Mouse (Mus musculus) heart, embryonic 13.5 days (tissue): ENCODE measurements around the gene Tle2. TPM values are rescaled to one million over a fixed set of nuclear protein-coding genes. Genes with fewer than 3 reads are reported as not detected.

Experiments
- ATAC-seq: fragments of 200-750 bp; cut with Nextera tagmentation; 2 replicates; pipeline ENCODE4 v1.8.0; 2017; ENCODE audit warnings: moderate TSS enrichment; ENCODE audit not compliant: insufficient number of reproducible peaks, low FRiP score, low TSS enrichment; ENCODE audit errors: extremely low read depth
- H3K27ac ChIP-seq: fragments of 300-500 bp; sonication (generic); replicated peaks from 2 replicates; pipeline ENCODE4 v1.5.1; 2015; ENCODE audit warnings: moderate library complexity, mild to moderate bottlenecking, inconsistent platforms
- H3K27me3 ChIP-seq: fragments of 300-500 bp; sonication (generic); replicated peaks from 2 replicates; pipeline ENCODE4 v1.6.1; 2015; ENCODE audit warnings: mild to moderate bottlenecking, inconsistent platforms
- H3K36me3 ChIP-seq: fragments of 300-500 bp; sonication (generic); 2 replicates; pipeline ENCODE4 v1.6.1; 2015; ENCODE audit warnings: mild to moderate bottlenecking, inconsistent platforms
- H3K4me1 ChIP-seq: fragments of 300-500 bp; sonication (generic); 2 replicates; pipeline ENCODE4 v1.6.1; 2015; ENCODE audit warnings: inconsistent platforms
- H3K4me2 ChIP-seq: fragments of 300-500 bp; sonication (generic); 2 replicates; pipeline ENCODE4 v1.6.1; 2015; ENCODE audit warnings: inconsistent platforms, mild to moderate bottlenecking, moderate library complexity
- H3K4me3 ChIP-seq: fragments of 300-500 bp; sonication (generic); 2 replicates; pipeline ENCODE4 v1.5.1; 2015; ENCODE audit warnings: moderate library complexity, mild to moderate bottlenecking, inconsistent platforms
- H3K9ac ChIP-seq: fragments of 300-500 bp; sonication (generic); 2 replicates; pipeline ENCODE4 v1.6.1; 2015; ENCODE audit warnings: inconsistent platforms, mild to moderate bottlenecking, moderate library complexity
- H3K9me3 ChIP-seq: fragments of 300-500 bp; sonication (generic); 2 replicates; pipeline ENCODE4 v1.6.1; 2016; ENCODE audit warnings: inconsistent platforms
- WGBS: fragments of 180-500 bp; shearing (Covaris S2); methylation state at CpG from one replicate; pipeline ENCODE4 v1.1.7; 2015; ENCODE audit warnings: mixed read lengths; 5-methylcytosine and 5-hydroxymethylcytosine counted together
- polyA plus RNA-seq: library from polyadenylated mRNA; unstranded; fragments of >200 nt; fragmentation: Nextera tagmentation; extraction: Ambion mirVana; gene quantifications from 2 replicates; pipeline ENCODE4 v1.2.1, GENCODE M21; 2015

The Tle2 gene
- polyA plus RNA-seq = 23.4 and 26.4 TPM in 2 replicates

- 19% methylated on average over 10 of the region's 10 CpGs for WGBS
- H3K4me3 ChIP-seq = peak within 1 kb of the TSS; percentile 77
- ATAC-seq = no peak
- H3K27me3 ChIP-seq = peaks cover 29% of the 10 kb centered on the region
- H3K9ac ChIP-seq = peak within 1 kb of the TSS; percentile 90
- peaks cover 55% of the 10 kb centered on the region for H3K4me1 ChIP-seq
- no peaks in the 10 kb centered on the region for H3K9me3 ChIP-seq
- H3K4me2 ChIP-seq = peak within 1 kb of the TSS; percentile 91
- H3K36me3 ChIP-seq = no peaks in the 10 kb centered on the region; the same call in 1 of the 2 replicates
- peak within 1 kb of the TSS; percentile 66; the same call in 1 of the 2 replicates for H3K27ac ChIP-seq
Observed at GRCm38 (mm10) chr10:81574081-81575056, at the start of gene Tle2. Gene Tle2, plus strand, starts transcription at chr10:81574561.

GRCm38 (mm10) chr10:81525017-81525694, 49.2 kb upstream of the Tle2 start:
- Histone ChIP-seq H3K27me3 (no peaks in the 10 kb centered on the region; the same call in 1 of the 2 replicates), H3K4me2 (no peak overlapping the region), H3K9me3 (no peaks in the 10 kb centered on the region), H3K36me3 (peaks cover 15% of the 10 kb centered on the region), H3K4me1 (peaks cover 19% of the 10 kb centered on the region), H3K4me3 (no peak overlapping the region), H3K9ac (no peak overlapping the region), H3K27ac (0 out of 2 replicates have a peak overlapping the region, but pooled peaks have one; percentile 36)
- 42% methylated on average over 13 of the region's 13 CpGs for WGBS
- no peak for ATAC-seq

- no peaks in the 10 kb centered on the region for H3K9me3 ChIP-seq
- H3K4me1 ChIP-seq = peaks cover 19% of the 10 kb centered on the region
- no peak overlapping the region for H3K4me3 ChIP-seq
Observed at GRCm38 (mm10) chr10:81526779-81527178, 47.6 kb upstream of the Tle2 start.

GRCm38 (mm10) chr10:81534826-81535225, 39.5 kb upstream of the Tle2 start:
- Histone ChIP-seq H3K36me3 (peaks cover 73% of the 10 kb centered on the region), H3K27ac (no peak overlapping the region), H3K4me2 (no peak overlapping the region), H3K27me3 (no peaks in the 10 kb centered on the region), H3K4me3 (no peak overlapping the region), H3K4me1 (peaks cover 17% of the 10 kb centered on the region), H3K9me3 (no peaks in the 10 kb centered on the region), H3K9ac (no peak overlapping the region)
- 66% methylated on average over 16 of the region's 16 CpGs for WGBS
- no peak for ATAC-seq

More at GRCm38 (mm10) chr10:81526779-81527178, 47.6 kb upstream of the Tle2 start:
- no peak overlapping the region for H3K9ac ChIP-seq
- H3K4me2 ChIP-seq = no peak overlapping the region
- H3K27ac ChIP-seq = no peak overlapping the region
- peaks cover 31% of the 10 kb centered on the region for H3K36me3 ChIP-seq
- WGBS = 10% methylated on average over 14 of the region's 14 CpGs
- no peak for ATAC-seq
- no peaks in the 10 kb centered on the region; the same call in 1 of the 2 replicates for H3K27me3 ChIP-seq

- H3K36me3 ChIP-seq = peaks cover 57% of the 10 kb centered on the region
- H3K4me3 ChIP-seq = no peak overlapping the region
- no peak for ATAC-seq
- WGBS = 68% methylated on average over 6 of the region's 6 CpGs
- no peaks in the 10 kb centered on the region for H3K9me3 ChIP-seq
- H3K27ac ChIP-seq = no peak overlapping the region
- H3K4me2 ChIP-seq = no peak overlapping the region
- no peaks in the 10 kb centered on the region for H3K27me3 ChIP-seq
- peaks cover 25% of the 10 kb centered on the region for H3K4me1 ChIP-seq
- no peak overlapping the region for H3K9ac ChIP-seq
Observed at GRCm38 (mm10) chr10:81536734-81537133, 37.6 kb upstream of the Tle2 start.

- no peak overlapping the region for H3K9ac ChIP-seq
- H3K4me2 ChIP-seq = no peak overlapping the region
- WGBS = 86% methylated on average over 2 of the region's 2 CpGs
- no peak overlapping the region for H3K4me3 ChIP-seq
- peaks cover 50% of the 10 kb centered on the region for H3K36me3 ChIP-seq
- ATAC-seq = no peak
- no peak overlapping the region for H3K27ac ChIP-seq
- no peaks in the 10 kb centered on the region for H3K27me3 ChIP-seq
- H3K4me1 ChIP-seq = peaks cover 32% of the 10 kb centered on the region
- no peaks in the 10 kb centered on the region for H3K9me3 ChIP-seq
Observed at GRCm38 (mm10) chr10:81537429-81537828, 36.9 kb upstream of the Tle2 start.

- no peaks in the 10 kb centered on the region for H3K9me3 ChIP-seq
- H3K9ac ChIP-seq = no peak overlapping the region
- H3K27me3 ChIP-seq = no peaks in the 10 kb centered on the region
- H3K36me3 ChIP-seq = peaks cover 40% of the 10 kb centered on the region
- H3K4me1 ChIP-seq = peaks cover 38% of the 10 kb centered on the region
- no peak overlapping the region for H3K4me2 ChIP-seq
- H3K4me3 ChIP-seq = no peak overlapping the region
- no peak overlapping the region for H3K27ac ChIP-seq
- ATAC-seq = no peak
- 65% methylated on average over 3 of the region's 3 CpGs for WGBS
Observed at GRCm38 (mm10) chr10:81538321-81539048, 35.9 kb upstream of the Tle2 start.

- WGBS = 75% methylated on average over 5 of the region's 5 CpGs
- ATAC-seq = no peak
Observed at GRCm38 (mm10) chr10:81541363-81541762, 33.0 kb upstream of the Tle2 start.

GRCm38 (mm10) chr10:81541803-81542202, 32.6 kb upstream of the Tle2 start:
- Histone ChIP-seq H3K36me3 (peaks cover 18% of the 10 kb centered on the region), H3K4me2 (peak overlapping the region; percentile 51), H3K9me3 (no peaks in the 10 kb centered on the region), H3K4me3 (peak overlapping the region; percentile 14), H3K27ac (peak overlapping the region; percentile 48; the same call in 1 of the 2 replicates), H3K27me3 (no peaks in the 10 kb centered on the region), H3K4me1 (peaks cover 48% of the 10 kb centered on the region), H3K9ac (peak overlapping the region; percentile 97)
- WGBS = 52% methylated on average over 10 of the region's 10 CpGs
- no peak for ATAC-seq

More at GRCm38 (mm10) chr10:81541363-81541762, 33.0 kb upstream of the Tle2 start:
- H3K4me1 ChIP-seq = peaks cover 46% of the 10 kb centered on the region
- H3K4me3 ChIP-seq = no peak overlapping the region
- H3K36me3 ChIP-seq = peaks cover 22% of the 10 kb centered on the region
- peak overlapping the region; percentile 51; the same call in 1 of the 2 replicates for H3K4me2 ChIP-seq
- peak overlapping the region; percentile 97 for H3K9ac ChIP-seq
- no peaks in the 10 kb centered on the region for H3K27me3 ChIP-seq
- H3K27ac ChIP-seq = peak overlapping the region; percentile 48; the same call in 1 of the 2 replicates
- H3K9me3 ChIP-seq = no peaks in the 10 kb centered on the region

GRCm38 (mm10) chr10:81542727-81543460, 31.5 kb upstream of the Tle2 start:
- peaks cover 48% of the 10 kb centered on the region for H3K4me1 ChIP-seq
- H3K9me3 ChIP-seq = no peaks in the 10 kb centered on the region
- ATAC-seq = no peak
- 73% methylated on average over 7 of the region's 7 CpGs for WGBS
- H3K9ac ChIP-seq = peak overlapping the region; percentile 97
- no peak overlapping the region for H3K27ac ChIP-seq
- no peaks in the 10 kb centered on the region for H3K27me3 ChIP-seq
- peak overlapping the region; percentile 99 for H3K4me2 ChIP-seq
- H3K4me3 ChIP-seq = peak overlapping the region; percentile 94
- H3K36me3 ChIP-seq = peaks cover 14% of the 10 kb centered on the region
